8 mouse cellular contexts compared by ENCODE assay signal in genomic region chr17:26201998-26202397, GRCm38 (mm10). TPM values are rescaled to one million over a fixed set of nuclear protein-coding genes. Genes with fewer than 3 reads are reported as not detected.
A peak's percentile ranks its signal among the peaks of the same experiment; 100 is the strongest.
DNase-seq lines count a peak whose midpoint lies in the region; ATAC-seq and TF ChIP-seq lines count a peak whose summit lies in the region.
"Had no signal": no experiment of that assay in that cellular context is flagged by ENCODE, and none has a peak within 500 bp of the region (broad histone marks: within the 10 kb centered on the region; RNA-seq: fewer than 3 reads in every experiment).

No protein-coding gene starts in this region.

- H3K9ac ChIP-seq in hindbrain, embryonic 12.5 days = no peak overlapping the region
- H3K9ac ChIP-seq in hindbrain, embryonic 16.5 days (ENCODE audit: low read depth, low read length) = no peak overlapping the region
- no peak overlapping the region for H3K9ac ChIP-seq in midbrain, embryonic 15.5 days
- H3K9ac ChIP-seq in midbrain, embryonic 14.5 days (replicated peaks; ENCODE audit: low read length) = no peak overlapping the region
- H3K9ac ChIP-seq in hindbrain, embryonic 15.5 days = no peak overlapping the region
- H3K9ac ChIP-seq in midbrain, postnatal 0 days (replicated peaks; ENCODE audit: low read length, poor library complexity, severe bottlenecking) = no peak overlapping the region

- H3K4me2 ChIP-seq in hindbrain, embryonic 12.5 days (replicated peaks) = 0 out of 2 replicates have a peak overlapping the region, but pooled peaks have one; percentile 95
- no peak overlapping the region; the same call in 1 of the 2 replicates for H3K4me2 ChIP-seq in hindbrain, embryonic 16.5 days (ENCODE audit: low read length)
- H3K4me2 ChIP-seq in midbrain, embryonic 15.5 days = 0 out of 2 replicates have a peak overlapping the region, but pooled peaks have one; percentile 98
- no peak overlapping the region; the same call in 1 of the 2 replicates for H3K4me2 ChIP-seq in midbrain, embryonic 14.5 days (ENCODE audit: low read length)
- peak overlapping the region; percentile 99 for H3K4me2 ChIP-seq in hindbrain, embryonic 15.5 days
- H3K4me2 ChIP-seq in midbrain, postnatal 0 days (ENCODE audit: low read depth, low read length, poor library complexity, severe bottlenecking) = peak overlapping the region; percentile 93

- no peak for DNase-seq in midbrain, embryonic 14.5 days
- DNase-seq in midbrain, postnatal 0 days (ENCODE audit: low spot score) = no peak
- no peak for DNase-seq in left cerebral cortex, postnatal 25 days (ENCODE audit: low spot score in 2 of 2)
- DNase-seq: layer of hippocampus, postnatal 36 days had no signal

- intact Hi-C loops in left cerebral cortex, postnatal 25 days (cut with DNase I) = loop anchor here (5.0 kb wide), 1 partner anchor 40 kb away; the partner anchor contains the start of gene Fam234a

- peaks cover 13% of the 10 kb centered on the region for H3K36me3 ChIP-seq in hindbrain, embryonic 12.5 days
- peaks cover 5% of the 10 kb centered on the region for H3K36me3 ChIP-seq in hindbrain, embryonic 16.5 days (ENCODE audit: control insufficient read depth, insufficient read depth, low read length)
- H3K36me3 ChIP-seq in midbrain, embryonic 15.5 days (replicated peaks) = no peaks in the 10 kb centered on the region
- peaks cover 10% of the 10 kb centered on the region for H3K36me3 ChIP-seq in midbrain, embryonic 14.5 days (ENCODE audit: control insufficient read depth, insufficient read depth, low read length)
- peaks cover 6% of the 10 kb centered on the region; the same call in 1 of the 2 replicates for H3K36me3 ChIP-seq in hindbrain, embryonic 15.5 days
- H3K36me3 ChIP-seq in midbrain, postnatal 0 days (ENCODE audit: insufficient read depth, low read length) = peaks cover 10% of the 10 kb centered on the region

- no peak for TF ChIP-seq CTCF in midbrain, postnatal 0 days (IDR thresholded peaks at IDR 0.05)

- H3K27me3 ChIP-seq in hindbrain, embryonic 12.5 days = peaks cover 73% of the 10 kb centered on the region
- peaks cover 10% of the 10 kb centered on the region for H3K27me3 ChIP-seq in hindbrain, embryonic 16.5 days (replicated peaks; ENCODE audit: control insufficient read depth, insufficient read depth, low read length)
- H3K27me3 ChIP-seq in midbrain, embryonic 15.5 days (replicated peaks) = peaks cover 52% of the 10 kb centered on the region
- H3K27me3 ChIP-seq in midbrain, embryonic 14.5 days (ENCODE audit: control insufficient read depth, insufficient read depth, low read length) = peaks cover 44% of the 10 kb centered on the region
- H3K27me3 ChIP-seq in hindbrain, embryonic 15.5 days = peaks cover 55% of the 10 kb centered on the region
- H3K27me3 ChIP-seq in midbrain, postnatal 0 days (ENCODE audit: insufficient read depth, low read length) = peaks cover 27% of the 10 kb centered on the region

- ATAC-seq in hindbrain, embryonic 12.5 days (ENCODE audit: low FRiP score) = no peak
- ATAC-seq in hindbrain, embryonic 16.5 days = no peak
- no peak for ATAC-seq in midbrain, embryonic 15.5 days (replicated peaks)
- no peak for ATAC-seq in midbrain, embryonic 14.5 days (ENCODE audit: low FRiP score, low TSS enrichment)
- no peak for ATAC-seq in hindbrain, embryonic 15.5 days (ENCODE audit: low FRiP score, low read depth)
- no peak for ATAC-seq in midbrain, postnatal 0 days (ENCODE audit: low FRiP score)

- no peak overlapping the region for H3K27ac ChIP-seq in hindbrain, embryonic 12.5 days
- no peak overlapping the region for H3K27ac ChIP-seq in hindbrain, embryonic 16.5 days (ENCODE audit: low read depth, low read length)
- H3K27ac ChIP-seq in midbrain, embryonic 15.5 days = no peak overlapping the region
- H3K27ac ChIP-seq in midbrain, embryonic 14.5 days (replicated peaks; ENCODE audit: low read depth, low read length) = no peak overlapping the region
- no peak overlapping the region for H3K27ac ChIP-seq in hindbrain, embryonic 15.5 days (replicated peaks)
- no peak overlapping the region for H3K27ac ChIP-seq in midbrain, postnatal 0 days (ENCODE audit: low read depth, low read length)

- H3K4me3 ChIP-seq in hindbrain, embryonic 12.5 days = no peak overlapping the region
- no peak overlapping the region for H3K4me3 ChIP-seq in hindbrain, embryonic 16.5 days (ENCODE audit: low read length)
- H3K4me3 ChIP-seq in midbrain, embryonic 15.5 days = peak overlapping the region; percentile 51; the same call in 1 of the 2 replicates
- H3K4me3 ChIP-seq in midbrain, embryonic 14.5 days (replicated peaks; ENCODE audit: low read depth, low read length) = no peak overlapping the region
- peak overlapping the region; percentile 80; the same call in 1 of the 2 replicates for H3K4me3 ChIP-seq in hindbrain, embryonic 15.5 days
- no peak overlapping the region for H3K4me3 ChIP-seq in midbrain, postnatal 0 days (ENCODE audit: low read depth, low read length)

- H3K9me3 ChIP-seq in hindbrain, embryonic 12.5 days (replicated peaks) = peaks cover 4% of the 10 kb centered on the region; the same call in 1 of the 2 replicates
- no peaks in the 10 kb centered on the region for H3K9me3 ChIP-seq in hindbrain, embryonic 16.5 days (ENCODE audit: control insufficient read depth, low read length)
- no peaks in the 10 kb centered on the region for H3K9me3 ChIP-seq in midbrain, embryonic 15.5 days
- no peaks in the 10 kb centered on the region for H3K9me3 ChIP-seq in midbrain, embryonic 14.5 days (ENCODE audit: control insufficient read depth, low read length)
- H3K9me3 ChIP-seq in hindbrain, embryonic 15.5 days = no peaks in the 10 kb centered on the region
- no peaks in the 10 kb centered on the region for H3K9me3 ChIP-seq in midbrain, postnatal 0 days (ENCODE audit: low read length)

- peaks cover 32% of the 10 kb centered on the region for H3K4me1 ChIP-seq in hindbrain, embryonic 12.5 days
- peaks cover 20% of the 10 kb centered on the region for H3K4me1 ChIP-seq in hindbrain, embryonic 16.5 days (ENCODE audit: control insufficient read depth, insufficient read depth, low read depth, low read length)
- H3K4me1 ChIP-seq in midbrain, embryonic 15.5 days = peaks cover 28% of the 10 kb centered on the region
- H3K4me1 ChIP-seq in midbrain, embryonic 14.5 days (ENCODE audit: control insufficient read depth, insufficient read depth, low read length) = peaks cover 13% of the 10 kb centered on the region; the same call in 1 of the 2 replicates
- H3K4me1 ChIP-seq in hindbrain, embryonic 15.5 days (replicated peaks) = peaks cover 38% of the 10 kb centered on the region
- H3K4me1 ChIP-seq in midbrain, postnatal 0 days (ENCODE audit: insufficient read depth, low read length) = 0 out of 2 replicates have a peak, but pooled peaks cover 3% of the 10 kb centered on the region

RNA-seq across cellular contexts. Expression of gene Rgs11, which starts 0.8 kb away (rescaled TPM):
- polyA plus RNA-seq in hindbrain, embryonic 12.5 days (2016; fragmentation: Nextera tagmentation; extraction: Ambion mirVana) = 4.3 and 4.6 TPM in 2 replicates
- 23.8 and 24.3 TPM in 2 replicates for polyA plus RNA-seq in hindbrain, embryonic 16.5 days (2015; fragmentation: Nextera tagmentation; extraction: Ambion mirVana)
- 7.6 and 8.3 TPM in 2 replicates for polyA plus RNA-seq in midbrain, embryonic 15.5 days (2015; fragmentation: Nextera tagmentation; extraction: Ambion mirVana)
- polyA plus RNA-seq in midbrain, embryonic 14.5 days (2014; fragmentation: Nextera tagmentation; extraction: Ambion mirVana) = 2.6 and 5.2 TPM in 2 replicates
- 18.7 TPM in 2 replicates for polyA plus RNA-seq in hindbrain, embryonic 15.5 days (2015; fragmentation: Nextera tagmentation; extraction: Ambion mirVana)
- 25.0 and 29.6 TPM in 2 replicates for total RNA-seq in midbrain, postnatal 0 days (2014; rRNA removed)
- polyA plus RNA-seq in midbrain, postnatal 0 days (2015; fragmentation: Nextera tagmentation; extraction: Ambion mirVana) = 18.0 and 18.7 TPM in 2 replicates
- 10 to 100 TPM; 36.6 to 43.5 TPM for total RNA-seq in left cerebral cortex, postnatal 25 days (2021)

RNA-seq across cellular contexts. Expression of gene Pdia2, which starts 3.1 kb away (rescaled TPM):
- polyA plus RNA-seq in hindbrain, embryonic 12.5 days (2016; fragmentation: Nextera tagmentation; extraction: Ambion mirVana) = 0.23 and 0.32 TPM in 2 replicates
- 0.14 TPM in 1 of 2 replicates, not detected in the other for polyA plus RNA-seq in hindbrain, embryonic 16.5 days (2015; fragmentation: Nextera tagmentation; extraction: Ambion mirVana)
- 0.13 and 0.38 TPM in 2 replicates for polyA plus RNA-seq in midbrain, embryonic 15.5 days (2015; fragmentation: Nextera tagmentation; extraction: Ambion mirVana)
- not detected in 2 replicates for polyA plus RNA-seq in midbrain, embryonic 14.5 days (2014; fragmentation: Nextera tagmentation; extraction: Ambion mirVana)
- 0.13 and 0.38 TPM in 2 replicates for polyA plus RNA-seq in hindbrain, embryonic 15.5 days (2015; fragmentation: Nextera tagmentation; extraction: Ambion mirVana)
- total RNA-seq in midbrain, postnatal 0 days (2014; rRNA removed) = not detected in 2 replicates
- polyA plus RNA-seq in midbrain, postnatal 0 days (2015; fragmentation: Nextera tagmentation; extraction: Ambion mirVana) = 0.13 TPM in 1 of 2 replicates, not detected in the other
- total RNA-seq in left cerebral cortex, postnatal 25 days (2021) = under 1 TPM; 0.32 to 0.73 TPM

RNA-seq across cellular contexts. Expression of gene Arhgdig, which starts 5.6 kb away (rescaled TPM):
- polyA plus RNA-seq in hindbrain, embryonic 12.5 days (2016; fragmentation: Nextera tagmentation; extraction: Ambion mirVana) = 19.4 and 22.2 TPM in 2 replicates
- polyA plus RNA-seq in hindbrain, embryonic 16.5 days (2015; fragmentation: Nextera tagmentation; extraction: Ambion mirVana) = 215 and 262 TPM in 2 replicates
- 124 and 125 TPM in 2 replicates for polyA plus RNA-seq in midbrain, embryonic 15.5 days (2015; fragmentation: Nextera tagmentation; extraction: Ambion mirVana)
- 72.7 and 124 TPM in 2 replicates for polyA plus RNA-seq in midbrain, embryonic 14.5 days (2014; fragmentation: Nextera tagmentation; extraction: Ambion mirVana)
- 193 and 206 TPM in 2 replicates for polyA plus RNA-seq in hindbrain, embryonic 15.5 days (2015; fragmentation: Nextera tagmentation; extraction: Ambion mirVana)
- 223 and 246 TPM in 2 replicates for total RNA-seq in midbrain, postnatal 0 days (2014; rRNA removed)
- 342 and 387 TPM in 2 replicates for polyA plus RNA-seq in midbrain, postnatal 0 days (2015; fragmentation: Nextera tagmentation; extraction: Ambion mirVana)
- total RNA-seq in left cerebral cortex, postnatal 25 days (2021) = 100 to 1,000 TPM; 103 to 107 TPM

RNA-seq across cellular contexts. Expression of gene Fam234a, which starts 42.0 kb away (rescaled TPM):
- 34.5 and 37.9 TPM in 2 replicates for polyA plus RNA-seq in hindbrain, embryonic 12.5 days (2016; fragmentation: Nextera tagmentation; extraction: Ambion mirVana)
- 35.9 and 39.5 TPM in 2 replicates for polyA plus RNA-seq in hindbrain, embryonic 16.5 days (2015; fragmentation: Nextera tagmentation; extraction: Ambion mirVana)
- 31.7 and 33.8 TPM in 2 replicates for polyA plus RNA-seq in midbrain, embryonic 15.5 days (2015; fragmentation: Nextera tagmentation; extraction: Ambion mirVana)
- 22.1 and 29.1 TPM in 2 replicates for polyA plus RNA-seq in midbrain, embryonic 14.5 days (2014; fragmentation: Nextera tagmentation; extraction: Ambion mirVana)
- 34.2 and 35.6 TPM in 2 replicates for polyA plus RNA-seq in hindbrain, embryonic 15.5 days (2015; fragmentation: Nextera tagmentation; extraction: Ambion mirVana)
- total RNA-seq in midbrain, postnatal 0 days (2014; rRNA removed) = 24.6 and 31.5 TPM in 2 replicates
- 32.4 and 33.8 TPM in 2 replicates for polyA plus RNA-seq in midbrain, postnatal 0 days (2015; fragmentation: Nextera tagmentation; extraction: Ambion mirVana)
- 10 to 100 TPM; 13.9 to 14.2 TPM for total RNA-seq in left cerebral cortex, postnatal 25 days (2021)

RNA-seq across cellular contexts. Expression of gene Luc7l, which starts 50.7 kb away (rescaled TPM):
- polyA plus RNA-seq in hindbrain, embryonic 12.5 days (2016; fragmentation: Nextera tagmentation; extraction: Ambion mirVana) = 138 and 140 TPM in 2 replicates
- 87.0 and 99.9 TPM in 2 replicates for polyA plus RNA-seq in hindbrain, embryonic 16.5 days (2015; fragmentation: Nextera tagmentation; extraction: Ambion mirVana)
- polyA plus RNA-seq in midbrain, embryonic 15.5 days (2015; fragmentation: Nextera tagmentation; extraction: Ambion mirVana) = 117 and 123 TPM in 2 replicates
- 85.7 and 119 TPM in 2 replicates for polyA plus RNA-seq in midbrain, embryonic 14.5 days (2014; fragmentation: Nextera tagmentation; extraction: Ambion mirVana)
- 99.8 and 104 TPM in 2 replicates for polyA plus RNA-seq in hindbrain, embryonic 15.5 days (2015; fragmentation: Nextera tagmentation; extraction: Ambion mirVana)
- total RNA-seq in midbrain, postnatal 0 days (2014; rRNA removed) = 90.6 and 110 TPM in 2 replicates
- 82.3 and 95.2 TPM in 2 replicates for polyA plus RNA-seq in midbrain, postnatal 0 days (2015; fragmentation: Nextera tagmentation; extraction: Ambion mirVana)
- 10 to 100 TPM; 78.1 to 84.7 TPM for total RNA-seq in left cerebral cortex, postnatal 25 days (2021)

Comparison
In these comparisons a context has a peak if more than half of its experiments do, and no peak if none do; other contexts are left out.
1. H3K4me2 ChIP-seq: peak in hindbrain, embryonic 12.5 days (single experiment), midbrain, embryonic 15.5 days (single experiment), hindbrain, embryonic 15.5 days (single experiment) and midbrain, postnatal 0 days (single experiment); none in hindbrain, embryonic 16.5 days (single experiment) and midbrain, embryonic 14.5 days (single experiment).
2. H3K4me3 ChIP-seq: peak in midbrain, embryonic 15.5 days (single experiment) and hindbrain, embryonic 15.5 days (single experiment); none in hindbrain, embryonic 12.5 days (single experiment), hindbrain, embryonic 16.5 days (single experiment), midbrain, embryonic 14.5 days (single experiment) and midbrain, postnatal 0 days (single experiment).